Mouse (Mus musculus): ENCODE results near the gene Hunk.

DNA sequence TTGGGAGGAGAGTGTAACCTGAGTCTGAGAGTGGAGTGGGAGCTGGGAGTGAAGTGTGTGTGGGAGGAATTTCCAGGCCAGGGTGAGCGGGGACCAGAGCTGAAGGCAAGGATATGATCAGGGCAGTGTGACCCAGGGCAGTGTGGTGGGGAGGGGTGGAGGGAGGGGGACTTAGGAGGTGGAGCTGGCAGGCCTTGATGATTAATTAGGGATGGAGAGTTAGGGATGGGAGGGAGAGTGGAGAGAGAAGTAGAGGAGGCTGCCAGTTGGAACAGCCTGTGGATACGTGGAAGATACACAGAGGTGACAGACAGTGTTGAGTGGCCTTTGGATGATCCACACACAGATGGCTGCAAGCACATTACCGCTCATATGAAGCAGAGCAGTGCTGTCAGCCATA is 38.1 kb downstream of the Hunk start:
- TF ChIP-seq POLR2A (IDR thresholded peaks at IDR 0.05; ENCODE audit: extremely low read depth, insufficient read depth, low read length) (no peak), CTCF (IDR thresholded peaks at IDR 0.05; ENCODE audit: low read depth, low read length) (no peak)

Measured in liver, adult 2 months (tissue).